Mouse (Mus musculus) lung, embryonic 15.5 days (tissue): ENCODE data around the gene Rela. TPM values are rescaled to one million over a fixed set of nuclear protein-coding genes. Genes with fewer than 3 reads are reported as not detected.

Experiments used
- ATAC-seq: fragments of 200-750 bp; cut with Nextera tagmentation; 2 replicates; pipeline ENCODE4 v1.8.0; 2017; ENCODE audit warnings: moderate number of reproducible peaks, borderline replicate concordance; ENCODE audit not compliant: low FRiP score, low TSS enrichment; ENCODE audit errors: extremely low read depth
- H3K27ac ChIP-seq: fragments of 300-500 bp; sonication (generic); 2 replicates; pipeline ENCODE4 v1.5.1; 2015; ENCODE audit warnings: moderate library complexity, mild to moderate bottlenecking, inconsistent platforms
- H3K27me3 ChIP-seq: fragments of 300-500 bp; sonication (generic); 2 replicates; pipeline ENCODE4 v1.6.1; 2015; ENCODE audit warnings: inconsistent platforms
- H3K36me3 ChIP-seq: fragments of 300-500 bp; sonication (generic); 2 replicates; pipeline ENCODE4 v1.6.1; 2015; ENCODE audit warnings: inconsistent platforms
- H3K4me1 ChIP-seq: fragments of 300-500 bp; sonication (generic); 2 replicates; pipeline ENCODE4 v1.6.1; 2015; ENCODE audit warnings: inconsistent platforms
- H3K4me2 ChIP-seq: fragments of 300-500 bp; sonication (generic); 2 replicates; pipeline ENCODE4 v1.6.1; 2015; ENCODE audit warnings: inconsistent platforms, mild to moderate bottlenecking, moderate library complexity
- H3K4me3 ChIP-seq: fragments of 300-500 bp; sonication (generic); 2 replicates; pipeline ENCODE4 v1.5.1; 2015; ENCODE audit warnings: mild to moderate bottlenecking, inconsistent platforms
- H3K9ac ChIP-seq: fragments of 300-500 bp; sonication (generic); 2 replicates; pipeline ENCODE4 v1.6.1; 2015; ENCODE audit warnings: inconsistent platforms
- H3K9me3 ChIP-seq: fragments of 300-500 bp; sonication (generic); 2 replicates; pipeline ENCODE4 v1.6.1; 2016; ENCODE audit warnings: inconsistent platforms
- WGBS: fragments of 180-500 bp; shearing (Covaris S2); methylation state at CpG from one replicate; pipeline ENCODE4 v1.1.7; 2015; 5-methylcytosine and 5-hydroxymethylcytosine counted together
- polyA plus RNA-seq: library from polyadenylated mRNA; unstranded; fragments of >200 nt; fragmentation: Nextera tagmentation; extraction: Ambion mirVana; gene quantifications from 2 replicates; pipeline ENCODE4 v1.2.1, GENCODE M21; 2015

Gene Rela
- polyA plus RNA-seq, 1 experiment from 2014 or later = 52.7 TPM

DNA sequence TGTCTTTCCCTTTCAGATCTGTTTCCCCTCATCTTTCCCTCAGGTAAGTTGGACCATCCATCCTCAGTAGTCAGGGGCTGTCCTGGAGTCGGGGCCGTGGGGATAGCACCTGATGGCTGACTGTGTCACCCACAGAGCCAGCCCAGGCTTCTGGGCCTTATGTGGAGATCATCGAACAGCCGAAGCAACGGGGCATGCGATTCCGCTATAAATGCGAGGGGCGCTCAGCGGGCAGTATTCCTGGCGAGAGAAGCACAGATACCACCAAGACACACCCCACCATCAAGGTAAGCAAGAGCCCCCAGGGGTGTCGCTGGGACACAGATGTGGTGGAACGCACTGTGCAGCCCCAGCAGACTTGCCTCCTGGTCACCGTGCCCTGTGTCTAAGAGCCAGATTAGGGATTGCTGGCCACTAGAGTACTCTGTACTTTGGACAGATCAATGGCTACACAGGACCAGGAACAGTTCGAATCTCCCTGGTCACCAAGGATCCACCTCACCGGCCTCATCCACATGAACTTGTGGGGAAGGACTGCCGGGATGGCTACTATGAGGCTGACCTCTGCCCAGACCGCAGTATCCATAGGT is 1.2 kb downstream of the Rela start:
- ATAC-seq = no peak
- no peaks in the 10 kb centered on the region for H3K9me3 ChIP-seq
- H3K27ac ChIP-seq = peak overlapping the region; percentile 92
- 87% methylated on average over 18 of the region's 18 CpGs for WGBS
- no peaks in the 10 kb centered on the region for H3K27me3 ChIP-seq
- H3K9ac ChIP-seq = peak overlapping the region; percentile 93
- H3K36me3 ChIP-seq = peaks cover 46% of the 10 kb centered on the region
- peaks cover 20% of the 10 kb centered on the region for H3K4me1 ChIP-seq
- H3K4me3 ChIP-seq = peak overlapping the region; percentile 87
- H3K4me2 ChIP-seq = peak overlapping the region; percentile 86

DNA sequence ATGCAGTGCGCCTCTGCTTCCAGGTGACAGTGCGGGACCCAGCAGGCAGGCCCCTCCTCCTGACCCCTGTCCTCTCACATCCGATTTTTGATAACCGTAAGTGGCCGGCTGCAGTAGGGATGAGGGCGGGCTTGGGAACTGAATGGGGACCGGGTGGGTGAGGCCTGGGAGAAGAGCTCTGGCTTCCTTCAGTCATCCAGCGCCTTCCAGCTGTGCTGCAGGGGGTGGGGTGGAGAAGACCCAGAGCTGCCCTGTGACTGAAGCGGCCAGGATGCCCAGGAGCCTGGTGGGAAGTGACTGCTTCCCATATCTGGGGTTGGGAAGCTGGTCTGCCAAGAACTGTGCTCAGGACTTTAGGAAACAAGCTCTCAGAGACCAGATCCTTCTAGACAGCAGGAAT is 3.1 kb downstream of the Rela start:
- Histone ChIP-seq H3K36me3 (peaks cover 57% of the 10 kb centered on the region), H3K27ac (no peak overlapping the region)
- ATAC-seq = no peak

DNA sequence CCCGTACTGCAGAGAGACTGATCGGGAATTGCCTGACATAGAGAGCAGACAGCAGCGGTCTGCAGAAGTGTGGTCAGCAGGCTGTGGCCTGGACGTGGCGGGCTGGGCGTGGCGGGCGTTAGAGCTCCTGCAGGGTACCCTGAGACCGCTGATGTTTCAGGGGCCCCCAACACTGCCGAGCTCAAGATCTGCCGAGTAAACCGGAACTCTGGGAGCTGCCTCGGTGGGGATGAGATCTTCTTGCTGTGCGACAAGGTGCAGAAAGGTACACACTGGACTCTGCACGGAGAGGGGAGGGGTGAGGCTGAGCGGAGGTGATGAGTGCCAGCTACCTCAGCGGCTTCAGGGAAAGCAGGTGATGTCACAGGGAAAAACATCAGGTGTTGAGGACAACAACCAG is 3.7 kb downstream of the Rela start:
- Histone ChIP-seq H3K9ac (no peak overlapping the region), H3K27ac (no peak overlapping the region), H3K36me3 (peaks cover 64% of the 10 kb centered on the region), H3K27me3 (no peaks in the 10 kb centered on the region), H3K4me1 (peaks cover 19% of the 10 kb centered on the region), H3K9me3 (no peaks in the 10 kb centered on the region), H3K4me2 (no peak overlapping the region), H3K4me3 (no peak overlapping the region)
- WGBS = 84% methylated on average over 17 of the region's 17 CpGs
- no peak for ATAC-seq

More for the DNA sequence above, 3.1 kb downstream of the Rela start:
- no peaks in the 10 kb centered on the region for H3K9me3 ChIP-seq
- H3K9ac ChIP-seq = no peak overlapping the region
- WGBS = 42% methylated on average over 9 of the region's 9 CpGs
- no peaks in the 10 kb centered on the region for H3K27me3 ChIP-seq
- no peak overlapping the region for H3K4me2 ChIP-seq
- no peak overlapping the region for H3K4me3 ChIP-seq
- peaks cover 20% of the 10 kb centered on the region for H3K4me1 ChIP-seq

DNA sequence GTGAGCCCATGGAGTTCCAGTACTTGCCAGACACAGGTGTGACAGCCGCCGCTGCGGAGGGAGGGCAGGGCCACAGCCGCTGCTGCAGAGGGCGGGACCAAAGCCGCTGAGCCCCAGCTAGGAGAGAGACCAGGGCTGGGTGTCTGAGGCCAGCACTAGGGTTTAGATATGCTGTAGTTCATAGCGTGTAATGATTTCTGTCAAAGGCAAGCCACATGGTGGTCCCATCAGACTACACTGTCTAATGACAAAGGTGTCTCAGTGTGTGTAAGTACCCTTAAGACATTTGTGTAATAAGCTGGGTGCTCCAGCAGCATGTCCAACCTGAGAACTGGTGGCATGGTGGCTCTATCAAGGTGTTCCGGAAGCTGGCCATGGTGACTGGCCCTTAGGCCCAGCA is 4.4 kb downstream of the Rela start:
- WGBS = 93% methylated on average over 8 of the region's 8 CpGs
- no peaks in the 10 kb centered on the region for H3K27me3 ChIP-seq

DNA sequence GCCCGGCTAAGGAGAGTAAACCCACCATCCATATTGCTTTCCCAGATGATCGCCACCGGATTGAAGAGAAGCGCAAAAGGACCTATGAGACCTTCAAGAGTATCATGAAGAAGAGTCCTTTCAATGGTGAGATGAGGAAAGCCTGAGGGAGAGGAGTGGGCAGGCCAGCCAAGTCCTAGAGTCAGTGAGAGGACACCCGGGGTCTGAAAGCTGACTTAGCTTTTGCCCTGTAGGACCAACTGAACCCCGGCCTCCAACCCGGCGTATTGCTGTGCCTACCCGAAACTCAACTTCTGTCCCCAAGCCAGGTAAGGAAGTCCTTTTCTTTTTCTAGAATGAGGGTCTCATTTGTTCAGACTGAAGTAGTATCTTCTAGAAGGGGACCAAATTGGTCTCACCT is 8.0 kb downstream of the Rela start:
- Histone ChIP-seq H3K9me3 (no peaks in the 10 kb centered on the region), H3K27ac (no peak overlapping the region), H3K4me1 (peaks cover 16% of the 10 kb centered on the region), H3K4me2 (no peak overlapping the region), H3K36me3 (peaks cover 67% of the 10 kb centered on the region), H3K9ac (no peak overlapping the region), H3K27me3 (no peaks in the 10 kb centered on the region), H3K4me3 (no peak overlapping the region)
- 97% methylated on average over 9 of the region's 9 CpGs for WGBS
- ATAC-seq = no peak

More for the DNA sequence above, 4.4 kb downstream of the Rela start:
- Histone ChIP-seq H3K27ac (no peak overlapping the region), H3K36me3 (peaks cover 68% of the 10 kb centered on the region), H3K9ac (no peak overlapping the region), H3K4me1 (peaks cover 14% of the 10 kb centered on the region), H3K9me3 (no peaks in the 10 kb centered on the region), H3K4me2 (no peak overlapping the region), H3K4me3 (no peak overlapping the region)
- ATAC-seq = no peak

DNA sequence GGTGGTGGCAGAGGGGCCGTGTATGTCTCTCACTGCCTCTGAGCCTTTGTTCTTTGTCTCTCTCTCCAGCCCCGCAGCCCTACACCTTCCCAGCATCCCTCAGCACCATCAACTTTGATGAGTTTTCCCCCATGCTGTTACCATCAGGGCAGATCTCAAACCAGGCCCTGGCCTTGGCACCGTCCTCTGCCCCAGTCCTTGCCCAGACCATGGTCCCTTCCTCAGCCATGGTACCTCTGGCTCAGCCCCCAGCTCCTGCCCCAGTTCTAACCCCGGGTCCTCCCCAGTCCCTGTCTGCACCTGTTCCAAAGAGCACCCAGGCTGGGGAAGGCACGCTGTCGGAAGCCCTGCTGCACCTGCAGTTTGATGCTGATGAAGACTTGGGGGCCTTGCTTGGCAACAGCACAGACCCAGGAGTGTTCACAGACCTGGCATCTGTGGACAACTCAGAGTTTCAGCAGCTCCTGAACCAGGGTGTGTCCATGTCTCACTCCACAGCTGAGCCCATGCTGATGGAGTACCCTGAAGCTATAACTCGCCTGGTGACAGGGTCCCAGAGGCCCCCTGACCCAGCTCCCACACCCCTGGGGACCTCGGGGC is 9.5 kb downstream of the Rela start:
- no peaks in the 10 kb centered on the region for H3K9me3 ChIP-seq
- ATAC-seq = no peak

DNA sequence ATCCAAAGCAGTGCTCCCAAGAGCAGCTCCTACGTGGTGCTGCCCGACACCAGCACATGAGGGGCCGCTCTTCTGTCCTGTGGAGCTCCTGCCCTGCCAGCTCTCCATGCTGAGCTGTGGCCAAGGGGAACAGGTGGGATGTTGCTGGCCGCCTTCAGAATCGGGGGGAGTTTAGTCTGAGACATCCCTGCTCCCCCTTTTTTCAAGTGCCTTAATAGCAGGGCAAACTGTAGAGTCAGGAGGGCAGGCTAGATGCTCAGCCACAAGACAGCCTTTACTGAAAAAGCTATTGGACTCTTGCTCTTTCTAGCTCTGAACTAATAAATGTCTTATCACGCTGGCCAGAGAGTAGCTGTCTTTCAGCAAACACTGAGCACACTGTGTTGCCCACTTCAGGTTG is 10.5 kb downstream of the Rela start:
- no peak for ATAC-seq
- H3K36me3 ChIP-seq = peaks cover 64% of the 10 kb centered on the region
- 92% methylated on average over 6 of the region's 6 CpGs for WGBS

More for the DNA sequence above, 9.5 kb downstream of the Rela start:
- WGBS = 89% methylated on average over 8 of the region's 8 CpGs
- H3K4me3 ChIP-seq = no peak overlapping the region
- H3K9ac ChIP-seq = no peak overlapping the region
- H3K27ac ChIP-seq = no peak overlapping the region
- peaks cover 16% of the 10 kb centered on the region for H3K4me1 ChIP-seq
- peaks cover 67% of the 10 kb centered on the region for H3K36me3 ChIP-seq
- H3K4me2 ChIP-seq = no peak overlapping the region
- H3K27me3 ChIP-seq = no peaks in the 10 kb centered on the region

DNA sequence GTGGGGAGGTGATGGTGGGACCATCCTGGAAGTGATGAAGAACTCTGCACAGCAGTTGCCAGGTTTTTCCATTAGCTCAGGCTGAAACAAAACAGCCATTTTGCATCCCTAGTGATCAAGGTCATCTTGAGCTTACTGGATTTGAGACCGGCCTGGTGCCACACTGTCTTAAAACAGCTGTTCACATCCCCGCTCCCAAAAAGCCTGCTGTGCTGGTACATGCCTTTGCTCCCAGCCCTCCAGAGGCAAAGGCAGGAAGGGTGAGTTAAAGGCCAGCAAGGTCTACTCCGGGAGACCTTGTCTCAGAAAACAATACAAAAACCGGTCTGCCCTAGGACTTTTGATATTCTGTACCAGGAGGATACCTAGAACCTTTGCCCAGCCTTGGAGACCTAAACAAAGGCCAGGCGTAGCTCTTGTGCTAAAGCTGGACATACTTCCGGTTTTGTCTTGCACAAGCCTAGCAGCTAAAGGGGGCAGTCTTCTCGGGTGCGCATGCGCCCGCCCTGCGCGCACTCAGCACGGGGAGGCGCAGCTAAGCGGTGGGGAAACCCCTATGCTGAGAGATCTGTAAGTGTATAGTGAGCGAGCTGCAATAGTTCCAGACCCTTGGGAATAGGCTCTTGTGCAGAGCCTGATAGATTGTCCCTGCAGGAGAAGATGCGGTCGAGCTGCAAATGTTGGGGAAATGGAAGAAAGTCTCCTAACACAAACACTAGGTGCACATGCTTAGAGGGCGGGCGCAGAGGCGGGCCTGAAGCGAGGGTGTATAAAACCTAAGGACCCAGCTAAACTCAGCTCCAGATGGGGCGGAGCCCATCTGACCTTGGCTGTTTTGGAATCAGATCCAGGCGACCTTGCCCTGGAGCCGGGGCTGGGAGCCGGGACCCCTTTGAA is 11.4 kb downstream of the Rela start:
- Histone ChIP-seq H3K9me3 (no peaks in the 10 kb centered on the region), H3K9ac (peak overlapping the region; percentile 30), H3K27me3 (no peaks in the 10 kb centered on the region), H3K36me3 (peaks cover 62% of the 10 kb centered on the region), H3K27ac (peak overlapping the region; percentile 82), H3K4me1 (peaks cover 16% of the 10 kb centered on the region), H3K4me2 (peak overlapping the region; percentile 61), H3K4me3 (peak overlapping the region; percentile 33)
- WGBS = 5% methylated on average over 26 of the region's 26 CpGs
- peak; percentile 88 for ATAC-seq

More for the DNA sequence above, 10.5 kb downstream of the Rela start:
- peaks cover 16% of the 10 kb centered on the region for H3K4me1 ChIP-seq
- no peak overlapping the region for H3K4me2 ChIP-seq
- no peaks in the 10 kb centered on the region for H3K9me3 ChIP-seq
- no peak overlapping the region for H3K4me3 ChIP-seq
- H3K9ac ChIP-seq = no peak overlapping the region
- H3K27ac ChIP-seq = peak overlapping the region; percentile 82; the same call in 1 of the 2 replicates
- no peaks in the 10 kb centered on the region for H3K27me3 ChIP-seq

DNA sequence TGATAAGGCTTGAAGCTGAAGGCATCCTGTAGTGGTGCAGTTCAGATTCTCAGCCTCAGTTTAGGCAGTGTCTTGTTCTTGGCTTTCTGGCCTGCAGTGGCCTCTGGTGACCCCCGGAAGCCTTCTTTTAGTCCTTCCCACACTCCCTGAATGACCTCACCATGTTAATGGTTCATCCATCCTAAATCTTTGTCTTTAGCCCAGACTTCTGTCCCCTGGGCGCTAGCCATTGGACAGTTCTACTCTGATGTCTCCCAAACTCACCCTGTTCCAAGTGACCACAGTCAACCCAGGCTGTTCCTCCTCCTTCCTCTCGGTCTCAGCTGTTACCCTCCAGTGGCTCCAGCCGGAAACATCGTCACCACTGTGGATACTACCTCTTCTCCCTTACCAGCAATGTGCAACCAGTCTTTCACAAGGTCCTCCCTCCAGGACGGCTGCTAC is 12.0 kb downstream of the Rela start:
- H3K27ac ChIP-seq = peak overlapping the region; percentile 82
- H3K36me3 ChIP-seq = peaks cover 60% of the 10 kb centered on the region
- no peaks in the 10 kb centered on the region for H3K9me3 ChIP-seq
- H3K4me3 ChIP-seq = peak overlapping the region; percentile 33
- H3K9ac ChIP-seq = peak overlapping the region; percentile 30
- H3K27me3 ChIP-seq = no peaks in the 10 kb centered on the region
- no peak; the same call in 1 of the 2 replicates for ATAC-seq
- WGBS = 66% methylated on average over 6 of the region's 6 CpGs
- peak overlapping the region; percentile 61 for H3K4me2 ChIP-seq
- H3K4me1 ChIP-seq = peaks cover 22% of the 10 kb centered on the region

DNA sequence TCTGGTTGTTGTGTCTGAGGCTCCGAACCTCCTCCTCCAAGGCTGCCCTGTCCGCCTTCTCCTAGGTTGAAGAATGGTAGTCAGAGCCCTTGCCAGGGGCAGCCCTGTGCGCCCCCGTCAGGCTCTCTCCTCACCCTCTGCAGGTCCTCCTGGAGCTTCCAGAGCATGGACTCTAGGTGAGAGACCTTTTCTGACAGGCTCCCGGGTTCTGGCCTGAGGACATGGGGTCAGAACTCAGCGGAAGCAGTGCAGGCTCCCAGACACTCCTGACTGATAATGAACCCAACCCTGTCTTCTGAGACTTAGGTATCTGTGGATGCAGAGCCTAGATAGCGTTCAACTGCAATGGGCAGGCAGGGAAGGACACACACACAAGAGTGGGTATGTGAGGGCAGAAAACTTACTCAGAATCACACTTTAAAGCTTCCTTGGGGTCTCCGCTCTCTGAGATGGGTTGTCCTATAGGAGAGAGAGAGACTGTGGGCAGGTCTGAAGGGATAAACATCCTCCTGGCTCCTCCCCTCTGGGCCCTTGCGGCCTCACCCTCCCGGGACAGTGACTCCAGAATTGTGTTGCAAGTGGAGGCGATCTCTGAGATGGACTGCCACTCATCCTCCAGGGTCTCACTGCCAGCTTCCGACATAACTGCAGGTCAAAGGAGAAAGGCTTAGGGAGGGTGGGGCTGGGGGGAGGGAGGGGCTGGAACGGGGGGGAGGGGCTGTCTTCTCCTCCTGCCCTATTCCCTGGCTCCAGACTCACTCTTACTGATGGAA is 14.4 kb downstream of the Rela start:
- Histone ChIP-seq H3K9me3 (no peaks in the 10 kb centered on the region), H3K27ac (no peak overlapping the region), H3K4me2 (no peak overlapping the region), H3K27me3 (peaks cover 12% of the 10 kb centered on the region), H3K4me1 (peaks cover 30% of the 10 kb centered on the region), H3K36me3 (peaks cover 49% of the 10 kb centered on the region), H3K9ac (no peak overlapping the region), H3K4me3 (no peak overlapping the region)
- 57% methylated on average over 13 of the region's 13 CpGs for WGBS
- no peak for ATAC-seq

DNA sequence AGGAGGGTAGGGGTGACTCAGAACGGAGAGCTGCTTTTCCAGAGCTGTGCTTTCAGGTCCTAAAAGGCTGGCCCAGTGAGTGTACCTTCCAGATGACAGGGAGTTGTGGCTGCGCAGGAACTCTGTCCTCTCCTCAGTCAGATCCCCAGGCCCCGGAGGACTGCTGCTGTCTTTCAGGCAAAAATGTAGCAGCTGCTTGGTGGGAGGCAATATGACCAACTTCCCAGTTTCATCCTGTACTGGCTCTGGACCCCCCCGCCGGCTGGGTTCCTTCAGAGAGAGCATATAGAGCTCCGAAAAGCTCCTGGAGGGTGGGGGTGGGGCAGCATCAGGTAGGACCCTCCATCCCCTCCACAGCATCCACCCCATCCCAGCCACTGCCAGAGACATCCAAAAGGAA is 15.3 kb downstream of the Rela start:
- Histone ChIP-seq H3K36me3 (peaks cover 47% of the 10 kb centered on the region), H3K27ac (no peak overlapping the region), H3K4me1 (peaks cover 30% of the 10 kb centered on the region), H3K9ac (no peak overlapping the region), H3K4me2 (no peak overlapping the region), H3K27me3 (peaks cover 12% of the 10 kb centered on the region), H3K9me3 (no peaks in the 10 kb centered on the region), H3K4me3 (no peak overlapping the region)
- no peak for ATAC-seq
- WGBS = 78% methylated on average over 6 of the region's 6 CpGs
